Mouse (Mus musculus) limb, embryonic 14.5 days (tissue): ENCODE data around the gene Gm11027. TPM values are rescaled to one million over a fixed set of nuclear protein-coding genes. Genes with fewer than 3 reads are reported as not detected.

Experiments used
- ATAC-seq: fragments of 200-750 bp; cut with Nextera tagmentation; 2 replicates; pipeline ENCODE4 v1.8.0; 2017; ENCODE audit warnings: low read depth, moderate number of reproducible peaks, moderate TSS enrichment; ENCODE audit not compliant: low FRiP score
- DNase-seq: peaks from one replicate; pipeline ENCODE4 v3.0.0-alpha.2; 2015; ENCODE audit warnings: low spot score
- H3K27ac ChIP-seq: fragments of 300-500 bp; sonication (generic); replicated peaks from 2 replicates; pipeline ENCODE4 v1.5.1; 2014; ENCODE audit warnings: low read depth, mild to moderate bottlenecking, low read length, moderate library complexity, mixed read lengths
- H3K27me3 ChIP-seq: fragments of 300-500 bp; sonication (generic); 2 replicates; pipeline ENCODE4 v1.6.1; 2014; ENCODE audit warnings: low read length, mixed read lengths; ENCODE audit not compliant: control insufficient read depth, insufficient read depth
- H3K36me3 ChIP-seq: fragments of 300-500 bp; sonication (generic); 2 replicates; pipeline ENCODE4 v1.6.1; 2014; ENCODE audit warnings: mild to moderate bottlenecking, low read length, moderate library complexity, mixed read lengths; ENCODE audit not compliant: control insufficient read depth, insufficient read depth
- H3K4me1 ChIP-seq: fragments of 300-500 bp; sonication (generic); 2 replicates; pipeline ENCODE4 v1.6.1; 2014; ENCODE audit warnings: antibody characterized with exemption, low read length, mixed read lengths; ENCODE audit not compliant: control insufficient read depth, insufficient read depth
- H3K4me2 ChIP-seq: fragments of 300-500 bp; sonication (generic); replicated peaks from 2 replicates; pipeline ENCODE4 v1.6.1; 2014; ENCODE audit warnings: low read depth, mild to moderate bottlenecking, low read length, moderate library complexity; ENCODE audit not compliant: severe bottlenecking
- H3K4me3 ChIP-seq: fragments of 300-500 bp; sonication (generic); replicated peaks from 2 replicates; pipeline ENCODE4 v1.5.1; 2014; ENCODE audit warnings: low read length
- H3K9ac ChIP-seq: fragments of 300-500 bp; sonication (generic); 2 replicates; pipeline ENCODE4 v1.6.1; 2014; ENCODE audit warnings: mild to moderate bottlenecking, low read depth, low read length, moderate library complexity; ENCODE audit not compliant: severe bottlenecking
- H3K9me3 ChIP-seq: fragments of 300-500 bp; sonication (generic); 2 replicates; pipeline ENCODE4 v1.6.1; 2016; ENCODE audit warnings: low read length; ENCODE audit not compliant: control insufficient read depth
- POLR2A ChIP-seq: fragments of 200-500 bp; IDR thresholded peaks from 2 replicates; pipeline ENCODE4 v1.8.0; 2012; ENCODE audit warnings: inconsistent platforms, mild to moderate bottlenecking, moderate library complexity, borderline replicate concordance; ENCODE audit not compliant: insufficient read depth, insufficient read length; ENCODE audit errors: extremely low read depth
- WGBS: fragments of 180-500 bp; shearing (Covaris S2); extraction: QIAGEN DNeasy Blood & Tissue Kit; methylation state at CpG from one replicate; pipeline ENCODE4 v1.1.7; 2014; 5-methylcytosine and 5-hydroxymethylcytosine counted together
- polyA plus RNA-seq, 2 experiments: library from polyadenylated mRNA; depleted of rRNA in 1 of 2; stranded (reverse) in 1 of 2; unstranded in 1 of 2; fragments of >200 nt; fragmentation: Nextera tagmentation in 1 of 2; extraction: Ambion mirVana in 1 of 2; gene quantifications; 2 replicates each; pipeline versions ENCODE4 v1.2.1 to v1.2.3; 2012 to 2014

Gm11027 gene
- polyA plus RNA-seq, 2 experiments: not detected

- Histone ChIP-seq H3K4me3 (no peak overlapping the region), H3K4me2 (no peak overlapping the region), H3K9ac (no peak overlapping the region), H3K9me3 (no peaks in the 10 kb centered on the region), H3K27me3 (no peaks in the 10 kb centered on the region), H3K36me3 (no peaks in the 10 kb centered on the region), H3K27ac (no peak overlapping the region), H3K4me1 (no peaks in the 10 kb centered on the region)
- ATAC-seq (no peak), DNase-seq (no peak)
- no peak for TF ChIP-seq POLR2A
- 57% methylated on average over 5 of the region's 5 CpGs for whole genome bisulfite sequencing
Observed at GRCm38 (mm10) chr12:116269450-116269849, 5.7 kb upstream of the Gm11027 start.

GRCm38 (mm10) chr12:116270538-116270937 is 4.6 kb upstream of the Gm11027 start:
- Histone ChIP-seq H3K36me3 (no peaks in the 10 kb centered on the region), H3K27me3 (no peaks in the 10 kb centered on the region), H3K9ac (no peak overlapping the region), H3K4me2 (no peak overlapping the region), H3K4me1 (no peaks in the 10 kb centered on the region), H3K9me3 (no peaks in the 10 kb centered on the region), H3K27ac (no peak overlapping the region), H3K4me3 (no peak overlapping the region)
- DNase-seq (no peak), ATAC-seq (no peak)
- TF ChIP-seq POLR2A: no peak
- WGBS: 85% methylated on average over 1 of the region's 1 CpGs

- TF ChIP-seq POLR2A: no peak
- H3K27me3 ChIP-seq: no peaks in the 10 kb centered on the region
- H3K4me2 ChIP-seq: no peak overlapping the region
- no peak for ATAC-seq
- H3K9ac ChIP-seq: no peak overlapping the region
- 98% methylated on average over 2 of the region's 2 CpGs for WGBS
- DNase-seq: no peak
- no peaks in the 10 kb centered on the region for H3K4me1 ChIP-seq
- H3K27ac ChIP-seq: no peak overlapping the region
- H3K36me3 ChIP-seq: no peaks in the 10 kb centered on the region
- H3K4me3 ChIP-seq: no peak overlapping the region
- no peaks in the 10 kb centered on the region for H3K9me3 ChIP-seq
Observed at GRCm38 (mm10) chr12:116271071-116271470, 4.1 kb upstream of the Gm11027 start.

- H3K9me3 ChIP-seq: no peaks in the 10 kb centered on the region
- TF ChIP-seq POLR2A: no peak
- H3K4me2 ChIP-seq: no peak overlapping the region
- no peak overlapping the region for H3K4me3 ChIP-seq
- WGBS: 53% methylated on average over 1 of the region's 1 CpGs
- DNase-seq: no peak
- no peak for ATAC-seq
- H3K27me3 ChIP-seq: no peaks in the 10 kb centered on the region
- no peak overlapping the region for H3K9ac ChIP-seq
- no peaks in the 10 kb centered on the region for H3K36me3 ChIP-seq
- H3K4me1 ChIP-seq: no peaks in the 10 kb centered on the region
- no peak overlapping the region for H3K27ac ChIP-seq
Observed at GRCm38 (mm10) chr12:116273733-116274132, 1.5 kb upstream of the Gm11027 start.

- no peak overlapping the region for H3K9ac ChIP-seq
- no peak overlapping the region for H3K4me2 ChIP-seq
- no peaks in the 10 kb centered on the region for H3K27me3 ChIP-seq
- no peak overlapping the region for H3K27ac ChIP-seq
- 83% methylated on average over 4 of the region's 4 CpGs for WGBS
- H3K4me3 ChIP-seq: no peak overlapping the region
- ATAC-seq (no peak), DNase-seq (no peak)
- no peaks in the 10 kb centered on the region for H3K36me3 ChIP-seq
- no peaks in the 10 kb centered on the region for H3K4me1 ChIP-seq
- H3K9me3 ChIP-seq: no peaks in the 10 kb centered on the region
- TF ChIP-seq POLR2A: no peak
Observed at GRCm38 (mm10) chr12:116275631-116276030, 445 bp downstream of the Gm11027 start.

GRCm38 (mm10) chr12:116276961-116277360 is 1.8 kb downstream of the Gm11027 start:
- no peaks in the 10 kb centered on the region for H3K27me3 ChIP-seq
- no peak for TF ChIP-seq POLR2A
- H3K27ac ChIP-seq: no peak overlapping the region
- no peak overlapping the region for H3K4me3 ChIP-seq
- no peaks in the 10 kb centered on the region for H3K4me1 ChIP-seq
- no peak for DNase-seq
- no peaks in the 10 kb centered on the region for H3K36me3 ChIP-seq
- no peak overlapping the region for H3K9ac ChIP-seq
- no peaks in the 10 kb centered on the region for H3K9me3 ChIP-seq
- 72% methylated on average over 2 of the region's 2 CpGs for WGBS
- ATAC-seq: no peak
- H3K4me2 ChIP-seq: no peak overlapping the region
